Mouse (Mus musculus): ENCODE measurements around the gene Selenbp1. TPM values are rescaled to one million over a fixed set of nuclear protein-coding genes. Genes with fewer than 3 reads are reported as not detected.

The Selenbp1 gene
- total and polyA plus RNA-seq, 2 experiments from 2014 or later = 11.7 to 19.8 TPM

DNA sequence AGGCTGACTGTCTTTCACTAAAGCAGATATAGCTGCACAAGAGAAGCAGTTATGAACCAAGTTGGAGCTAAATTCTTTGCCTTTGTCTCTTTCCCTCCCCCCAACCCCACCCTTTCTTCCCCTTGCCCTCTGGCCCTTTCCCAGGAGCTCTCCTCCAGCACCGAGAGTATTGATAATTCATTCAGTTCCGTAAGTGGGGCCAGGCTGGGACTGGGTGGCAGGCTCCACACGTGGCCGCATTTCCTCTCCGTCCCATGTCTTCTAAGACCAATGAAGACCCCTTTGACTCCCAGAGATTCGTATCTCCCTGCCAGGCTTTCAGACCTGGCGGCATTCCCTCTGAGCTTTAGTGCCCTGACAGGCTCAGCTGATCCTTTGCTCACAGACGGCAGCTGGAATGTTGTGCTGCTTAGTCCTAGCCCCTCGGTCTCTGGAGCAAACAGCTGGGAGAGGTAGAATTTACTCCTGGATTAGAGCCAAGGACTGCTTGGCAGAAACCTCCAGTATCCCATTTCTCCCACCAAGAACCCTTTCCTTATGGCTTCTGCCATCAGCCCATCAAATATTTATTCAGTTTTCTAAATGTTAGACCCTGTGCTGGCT, 56.4 kb downstream of the Selenbp1 start:
- no peak for TF ChIP-seq CTCF (IDR thresholded peaks at IDR 0.05)
- no peak overlapping the region for H3K4me2 ChIP-seq (ENCODE audit: low read depth, low read length, poor library complexity, severe bottlenecking)
- no peaks in the 10 kb centered on the region for H3K27me3 ChIP-seq (ENCODE audit: insufficient read depth, low read length)
- DNase-seq (ENCODE audit: low spot score) = peak; percentile 6
- H3K27ac ChIP-seq (ENCODE audit: low read depth, low read length) = no peak overlapping the region
- 50% methylated on average over 9 of the region's 9 CpGs for WGBS
- ATAC-seq (ENCODE audit: low FRiP score) = no peak
- H3K9ac ChIP-seq (replicated peaks; ENCODE audit: low read length, poor library complexity, severe bottlenecking) = no peak overlapping the region
- no peak overlapping the region for H3K4me3 ChIP-seq (ENCODE audit: low read depth, low read length)
- peaks cover 32% of the 10 kb centered on the region for H3K36me3 ChIP-seq (ENCODE audit: insufficient read depth, low read length)
- H3K4me1 ChIP-seq (ENCODE audit: insufficient read depth, low read length) = no peaks in the 10 kb centered on the region
- no peaks in the 10 kb centered on the region for H3K9me3 ChIP-seq (ENCODE audit: low read length)

Other genes with a start within 250 kb of the Selenbp1 start
- 0.94 and 1.4 TPM in 2 replicates for gene Selenbp2, start 239.5 kb upstream of the Selenbp1 start, total RNA-seq (2014; rRNA removed)
- 1.0 TPM in 1 of 2 replicates, not detected in the other for gene Selenbp2, start 239.5 kb upstream of the Selenbp1 start, polyA plus RNA-seq (2015; fragmentation: Nextera tagmentation; extraction: Ambion mirVana)
- 11.6 and 13.6 TPM in 2 replicates for gene Cgn, start 146.6 kb upstream of the Selenbp1 start, total RNA-seq (2014; rRNA removed)
- 11.4 and 12.4 TPM in 2 replicates for gene Cgn, start 146.6 kb upstream of the Selenbp1 start, polyA plus RNA-seq (2015; fragmentation: Nextera tagmentation; extraction: Ambion mirVana)
- 42.5 and 59.9 TPM in 2 replicates for gene Pogz, start 95.5 kb upstream of the Selenbp1 start, total RNA-seq (2014; rRNA removed)
- gene Pogz, start 95.5 kb upstream of the Selenbp1 start, polyA plus RNA-seq (2015; fragmentation: Nextera tagmentation; extraction: Ambion mirVana) = 17.2 and 17.5 TPM in 2 replicates
- gene Psmb4, start 46.1 kb upstream of the Selenbp1 start, total RNA-seq (2014; rRNA removed) = 270 and 309 TPM in 2 replicates
- gene Psmb4, start 46.1 kb upstream of the Selenbp1 start, polyA plus RNA-seq (2015; fragmentation: Nextera tagmentation; extraction: Ambion mirVana) = 358 and 362 TPM in 2 replicates
- gene Rfx5, start 21.0 kb downstream of the Selenbp1 start, total RNA-seq (2014; rRNA removed) = 17.5 and 25.1 TPM in 2 replicates
- gene Rfx5, start 21.0 kb downstream of the Selenbp1 start, polyA plus RNA-seq (2015; fragmentation: Nextera tagmentation; extraction: Ambion mirVana) = 6.0 and 6.9 TPM in 2 replicates
- gene Pi4kb, start 41.7 kb downstream of the Selenbp1 start, total RNA-seq (2014; rRNA removed) = 55.0 and 60.7 TPM in 2 replicates
- 21.0 and 24.3 TPM in 2 replicates for gene Pi4kb, start 41.7 kb downstream of the Selenbp1 start, polyA plus RNA-seq (2015; fragmentation: Nextera tagmentation; extraction: Ambion mirVana)
- gene Zfp687, start 82.4 kb downstream of the Selenbp1 start, total RNA-seq (2014; rRNA removed) = 25.7 and 30.0 TPM in 2 replicates
- 13.3 and 15.6 TPM in 2 replicates for gene Zfp687, start 82.4 kb downstream of the Selenbp1 start, polyA plus RNA-seq (2015; fragmentation: Nextera tagmentation; extraction: Ambion mirVana)
- 179 and 200 TPM in 2 replicates for gene Psmd4, start 109.6 kb downstream of the Selenbp1 start, total RNA-seq (2014; rRNA removed)
- gene Psmd4, start 109.6 kb downstream of the Selenbp1 start, polyA plus RNA-seq (2015; fragmentation: Nextera tagmentation; extraction: Ambion mirVana) = 262 and 267 TPM in 2 replicates
- gene Pip5k1a, start 173.9 kb downstream of the Selenbp1 start, total RNA-seq (2014; rRNA removed) = 20.1 and 21.6 TPM in 2 replicates
- gene Pip5k1a, start 173.9 kb downstream of the Selenbp1 start, polyA plus RNA-seq (2015; fragmentation: Nextera tagmentation; extraction: Ambion mirVana) = 12.9 and 13.3 TPM in 2 replicates
- gene Vps72, start 178.0 kb downstream of the Selenbp1 start, total RNA-seq (2014; rRNA removed) = 69.6 and 84.7 TPM in 2 replicates
- gene Vps72, start 178.0 kb downstream of the Selenbp1 start, polyA plus RNA-seq (2015; fragmentation: Nextera tagmentation; extraction: Ambion mirVana) = 131 and 136 TPM in 2 replicates
- gene Tmod4, start 191.4 kb downstream of the Selenbp1 start, total RNA-seq (2014; rRNA removed) = not detected in 2 replicates
- gene Tmod4, start 191.4 kb downstream of the Selenbp1 start, polyA plus RNA-seq (2015; fragmentation: Nextera tagmentation; extraction: Ambion mirVana) = 0.41 and 0.49 TPM in 2 replicates
- 47.6 and 60.4 TPM in 2 replicates for gene Scnm1, start 201.0 kb downstream of the Selenbp1 start, total RNA-seq (2014; rRNA removed)
- gene Scnm1, start 201.0 kb downstream of the Selenbp1 start, polyA plus RNA-seq (2015; fragmentation: Nextera tagmentation; extraction: Ambion mirVana) = 69.6 and 82.7 TPM in 2 replicates
- gene Lysmd1, start 201.0 kb downstream of the Selenbp1 start, total RNA-seq (2014; rRNA removed) = 35.3 and 42.2 TPM in 2 replicates
- gene Lysmd1, start 201.0 kb downstream of the Selenbp1 start, polyA plus RNA-seq (2015; fragmentation: Nextera tagmentation; extraction: Ambion mirVana) = 50.9 and 51.9 TPM in 2 replicates
- 0.93 and 1.2 TPM in 2 replicates for gene Tnfaip8l2, start 209.3 kb downstream of the Selenbp1 start, total RNA-seq (2014; rRNA removed)
- 2.2 and 2.8 TPM in 2 replicates for gene Tnfaip8l2, start 209.3 kb downstream of the Selenbp1 start, polyA plus RNA-seq (2015; fragmentation: Nextera tagmentation; extraction: Ambion mirVana)
- gene Sema6c, start 227.4 kb downstream of the Selenbp1 start, total RNA-seq (2014; rRNA removed) = 126 and 148 TPM in 2 replicates
- 17.1 and 18.4 TPM in 2 replicates for gene Sema6c, start 227.4 kb downstream of the Selenbp1 start, polyA plus RNA-seq (2015; fragmentation: Nextera tagmentation; extraction: Ambion mirVana)

Data from midbrain, postnatal 0 days (tissue).